Comparison of ENCODE assay signal across 12 mouse cellular contexts in genomic region chr4:142441045-142441444, GRCm38 (mm10).
DNase-seq lines count a peak whose midpoint lies in the region.
"Had no signal": no experiment of that assay in that cellular context is flagged by ENCODE, and none has a peak within 500 bp of the region (broad histone marks: within the 10 kb centered on the region; RNA-seq: fewer than 3 reads in every experiment).

No protein-coding gene starts in this region.

- intact Hi-C loops in gastrocnemius, postnatal 14 days (cut with DNase I; ENCODE audit: low total_unique reads), result no loop called here

- peak; percentile 15 for DNase-seq in gastrocnemius, postnatal 25 days
- no peak for DNase-seq in gastrocnemius, postnatal 14 days
- peak; percentile 9 for DNase-seq in urinary bladder, postnatal 14 days (ENCODE audit: low spot score)
- no peak for DNase-seq in urinary bladder, adult 18-20 months (ENCODE audit: low spot score in 2 of 2)
- peak; percentile 10 for DNase-seq in lung, postnatal 10 days
- DNase-seq in frontal cortex, adult 2 months (ENCODE audit: extremely low spot score in 1 of 2, low spot score in 1 of 2), result no peak
- no peak for DNase-seq in thymus, postnatal 4 days
- DNase-seq in thymus, postnatal 25 days, result no peak
- DNase-seq: cerebellum, adult 11-12 months; kidney, adult 18-20 months; liver; midbrain, embryonic 14.5 days had no signal

Comparison
In these comparisons a context has a peak if more than half of its experiments do, and no peak if none do; other contexts are left out.
1. DNase-seq: peak in gastrocnemius, postnatal 25 days (single experiment), urinary bladder, postnatal 14 days (single experiment) and lung, postnatal 10 days (single experiment); none in gastrocnemius, postnatal 14 days (single experiment), urinary bladder, adult 18-20 months (0 of 2), frontal cortex, adult 2 months (0 of 2), thymus, postnatal 4 days (single experiment) and thymus, postnatal 25 days (single experiment).